Mouse (Mus musculus): ENCODE results near the gene Golgb1. TPM values are rescaled to one million over a fixed set of nuclear protein-coding genes. Genes with fewer than 3 reads are reported as not detected.

Gene Golgb1
- polyA plus RNA-seq, 1 experiment from 2014 or later: 78.4 TPM

- Histone ChIP-seq H3K4me2 (no peak overlapping the region), H3K4me3 (ENCODE audit: low read depth, low read length) (no peak overlapping the region), H3K36me3 (ENCODE audit: control insufficient read depth, insufficient read depth, low read length) (peaks cover 13% of the 10 kb centered on the region; the same call in 1 of the 2 replicates), H3K9me3 (ENCODE audit: control insufficient read depth, low read length) (no peaks in the 10 kb centered on the region), H3K4me1 (ENCODE audit: control insufficient read depth, insufficient read depth, low read length) (no peaks in the 10 kb centered on the region), H3K27me3 (ENCODE audit: control insufficient read depth, insufficient read depth, low read length) (no peaks in the 10 kb centered on the region), H3K9ac (ENCODE audit: low read length) (no peak overlapping the region), H3K27ac (ENCODE audit: low read depth, low read length) (no peak overlapping the region)
- ATAC-seq (ENCODE audit: low FRiP score) (no peak), DNase-seq (ENCODE audit: low spot score, missing footprints) (no peak)
- 96% methylated on average over 8 of the region's 8 CpGs for WGBS
These were observed 49.4 kb downstream of the Golgb1 start for GRCm38 (mm10) chr16:36924312-36924711.

GRCm38 (mm10) chr16:36925351-36925750 is 50.4 kb downstream of the Golgb1 start:
- no peak for ATAC-seq (ENCODE audit: low FRiP score)

GRCm38 (mm10) chr16:36925797-36926196 is 50.9 kb downstream of the Golgb1 start:
- peaks cover 12% of the 10 kb centered on the region; the same call in 1 of the 2 replicates for H3K36me3 ChIP-seq (ENCODE audit: control insufficient read depth, insufficient read depth, low read length)
- no peak overlapping the region for H3K27ac ChIP-seq (ENCODE audit: low read depth, low read length)
- WGBS: 89% methylated on average over 6 of the region's 6 CpGs
- H3K9me3 ChIP-seq (ENCODE audit: control insufficient read depth, low read length): no peaks in the 10 kb centered on the region
- no peak overlapping the region for H3K4me2 ChIP-seq
- ATAC-seq (ENCODE audit: low FRiP score): no peak
- no peaks in the 10 kb centered on the region for H3K4me1 ChIP-seq (ENCODE audit: control insufficient read depth, insufficient read depth, low read length)
- H3K4me3 ChIP-seq (ENCODE audit: low read depth, low read length): no peak overlapping the region
- DNase-seq (ENCODE audit: low spot score, missing footprints): no peak
- no peaks in the 10 kb centered on the region for H3K27me3 ChIP-seq (ENCODE audit: control insufficient read depth, insufficient read depth, low read length)
- H3K9ac ChIP-seq (ENCODE audit: low read length): no peak overlapping the region

More at GRCm38 (mm10) chr16:36925351-36925750, 50.4 kb downstream of the Golgb1 start:
- Histone ChIP-seq H3K4me2 (no peak overlapping the region), H3K9ac (ENCODE audit: low read length) (no peak overlapping the region), H3K9me3 (ENCODE audit: control insufficient read depth, low read length) (no peaks in the 10 kb centered on the region), H3K4me3 (ENCODE audit: low read depth, low read length) (no peak overlapping the region), H3K27ac (ENCODE audit: low read depth, low read length) (no peak overlapping the region), H3K4me1 (ENCODE audit: control insufficient read depth, insufficient read depth, low read length) (no peaks in the 10 kb centered on the region), H3K27me3 (ENCODE audit: control insufficient read depth, insufficient read depth, low read length) (no peaks in the 10 kb centered on the region), H3K36me3 (ENCODE audit: control insufficient read depth, insufficient read depth, low read length) (peaks cover 12% of the 10 kb centered on the region; the same call in 1 of the 2 replicates)
- WGBS: 88% methylated on average over 6 of the region's 6 CpGs
- no peak for DNase-seq (ENCODE audit: low spot score, missing footprints)

- DNase-seq (ENCODE audit: low spot score, missing footprints) (no peak), ATAC-seq (ENCODE audit: low FRiP score) (no peak)
- no peak overlapping the region for H3K4me3 ChIP-seq (ENCODE audit: low read depth, low read length)
- WGBS: 91% methylated on average over 10 of the region's 10 CpGs
- no peaks in the 10 kb centered on the region for H3K9me3 ChIP-seq (ENCODE audit: control insufficient read depth, low read length)
- no peak overlapping the region for H3K27ac ChIP-seq (ENCODE audit: low read depth, low read length)
- no peak overlapping the region for H3K9ac ChIP-seq (ENCODE audit: low read length)
- peaks cover 12% of the 10 kb centered on the region for H3K36me3 ChIP-seq (ENCODE audit: control insufficient read depth, insufficient read depth, low read length)
- no peak overlapping the region for H3K4me2 ChIP-seq
- no peaks in the 10 kb centered on the region for H3K4me1 ChIP-seq (ENCODE audit: control insufficient read depth, insufficient read depth, low read length)
- no peaks in the 10 kb centered on the region for H3K27me3 ChIP-seq (ENCODE audit: control insufficient read depth, insufficient read depth, low read length)
These were observed 51.8 kb downstream of the Golgb1 start for GRCm38 (mm10) chr16:36926514-36927447.

- H3K9ac ChIP-seq (ENCODE audit: low read length): no peak overlapping the region
- no peak overlapping the region for H3K4me3 ChIP-seq (ENCODE audit: low read depth, low read length)
- H3K9me3 ChIP-seq (ENCODE audit: control insufficient read depth, low read length): no peaks in the 10 kb centered on the region
- H3K27me3 ChIP-seq (ENCODE audit: control insufficient read depth, insufficient read depth, low read length): no peaks in the 10 kb centered on the region
- no peak overlapping the region for H3K4me2 ChIP-seq
- no peak for ATAC-seq (ENCODE audit: low FRiP score)
- WGBS: 89% methylated on average over 10 of the region's 10 CpGs
- H3K4me1 ChIP-seq (ENCODE audit: control insufficient read depth, insufficient read depth, low read length): no peaks in the 10 kb centered on the region
- H3K27ac ChIP-seq (ENCODE audit: low read depth, low read length): no peak overlapping the region
- H3K36me3 ChIP-seq (ENCODE audit: control insufficient read depth, insufficient read depth, low read length): peaks cover 12% of the 10 kb centered on the region
- no peak for DNase-seq (ENCODE audit: low spot score, missing footprints)
These were observed 52.7 kb downstream of the Golgb1 start for GRCm38 (mm10) chr16:36927495-36928105.

- Histone ChIP-seq H3K4me2 (no peak overlapping the region), H3K4me1 (ENCODE audit: control insufficient read depth, insufficient read depth, low read length) (no peaks in the 10 kb centered on the region), H3K9me3 (ENCODE audit: control insufficient read depth, low read length) (no peaks in the 10 kb centered on the region), H3K27me3 (ENCODE audit: control insufficient read depth, insufficient read depth, low read length) (no peaks in the 10 kb centered on the region), H3K36me3 (ENCODE audit: control insufficient read depth, insufficient read depth, low read length) (peaks cover 13% of the 10 kb centered on the region), H3K27ac (ENCODE audit: low read depth, low read length) (no peak overlapping the region), H3K4me3 (ENCODE audit: low read depth, low read length) (no peak overlapping the region), H3K9ac (ENCODE audit: low read length) (no peak overlapping the region)
- WGBS: 96% methylated on average over 8 of the region's 8 CpGs
- ATAC-seq (ENCODE audit: low FRiP score) (no peak), DNase-seq (ENCODE audit: low spot score, missing footprints) (no peak)
These were observed 53.2 kb downstream of the Golgb1 start for GRCm38 (mm10) chr16:36928106-36928500.

- DNase-seq (ENCODE audit: low spot score, missing footprints) (no peak), ATAC-seq (ENCODE audit: low FRiP score) (no peak)
- Histone ChIP-seq H3K36me3 (ENCODE audit: control insufficient read depth, insufficient read depth, low read length) (peaks cover 13% of the 10 kb centered on the region), H3K9ac (ENCODE audit: low read length) (no peak overlapping the region), H3K4me2 (no peak overlapping the region), H3K4me3 (ENCODE audit: low read depth, low read length) (no peak overlapping the region), H3K27ac (ENCODE audit: low read depth, low read length) (no peak overlapping the region), H3K4me1 (ENCODE audit: control insufficient read depth, insufficient read depth, low read length) (no peaks in the 10 kb centered on the region), H3K27me3 (ENCODE audit: control insufficient read depth, insufficient read depth, low read length) (no peaks in the 10 kb centered on the region), H3K9me3 (ENCODE audit: control insufficient read depth, low read length) (no peaks in the 10 kb centered on the region)
- 95% methylated on average over 7 of the region's 7 CpGs for WGBS
These were observed 54.3 kb downstream of the Golgb1 start for GRCm38 (mm10) chr16:36929216-36929615.

GRCm38 (mm10) chr16:36930231-36931136 is 55.5 kb downstream of the Golgb1 start:
- peaks cover 13% of the 10 kb centered on the region for H3K36me3 ChIP-seq (ENCODE audit: control insufficient read depth, insufficient read depth, low read length)
- 89% methylated on average over 11 of the region's 11 CpGs for WGBS
- H3K27me3 ChIP-seq (ENCODE audit: control insufficient read depth, insufficient read depth, low read length): no peaks in the 10 kb centered on the region
- H3K4me1 ChIP-seq (ENCODE audit: control insufficient read depth, insufficient read depth, low read length): no peaks in the 10 kb centered on the region
- no peak overlapping the region for H3K27ac ChIP-seq (ENCODE audit: low read depth, low read length)
- no peak overlapping the region for H3K9ac ChIP-seq (ENCODE audit: low read length)
- no peak overlapping the region for H3K4me2 ChIP-seq
- no peak overlapping the region for H3K4me3 ChIP-seq (ENCODE audit: low read depth, low read length)
- ATAC-seq (ENCODE audit: low FRiP score): no peak
- no peaks in the 10 kb centered on the region for H3K9me3 ChIP-seq (ENCODE audit: control insufficient read depth, low read length)
- no peak for DNase-seq (ENCODE audit: low spot score, missing footprints)
